Mouse (Mus musculus) limb, embryonic 10.5 days (tissue): Measurements from ENCODE around the gene Morf4l2. TPM values are rescaled to one million over a fixed set of nuclear protein-coding genes. Genes with fewer than 3 reads are reported as not detected.

Experiments
- DNase-seq: peaks from one replicate; pipeline ENCODE4 v3.0.0-alpha.2; 2017; ENCODE audit warnings: low spot score
- H3K27ac ChIP-seq: fragments of 300-500 bp; sonication (generic); 2 replicates; pipeline ENCODE4 v1.5.1; 2016; ENCODE audit warnings: mild to moderate bottlenecking
- H3K27me3 ChIP-seq: fragments of 300-500 bp; sonication (generic); 2 replicates; pipeline ENCODE4 v1.6.1; 2016; ENCODE audit warnings: low read depth, mild to moderate bottlenecking; ENCODE audit not compliant: poor library complexity, severe bottlenecking
- H3K36me3 ChIP-seq: fragments of 300-500 bp; sonication (generic); 2 replicates; pipeline ENCODE4 v1.6.1; 2016; ENCODE audit warnings: mild to moderate bottlenecking, moderate library complexity
- H3K4me1 ChIP-seq: fragments of 300-500 bp; sonication (generic); 2 replicates; pipeline ENCODE4 v1.6.1; 2016
- H3K4me3 ChIP-seq: fragments of 300-500 bp; sonication (generic); 2 replicates; pipeline ENCODE4 v1.5.1; 2016; ENCODE audit warnings: mild to moderate bottlenecking, moderate library complexity
- H3K9me3 ChIP-seq: fragments of 300-500 bp; sonication (generic); replicated peaks from 2 replicates; pipeline ENCODE4 v1.6.1; 2016; ENCODE audit warnings: mild to moderate bottlenecking
- WGBS: fragments of 180-500 bp; shearing (Covaris S2); methylation state at CpG from one replicate; pipeline ENCODE4 v1.1.7; 2016; 5-methylcytosine and 5-hydroxymethylcytosine counted together
- polyA plus RNA-seq: library from polyadenylated mRNA; unstranded; fragments of >200 nt; fragmentation: Nextera tagmentation; extraction: Ambion mirVana; gene quantifications from 2 replicates; pipeline ENCODE4 v1.2.1, GENCODE M21; 2016

Morf4l2 gene
- polyA plus RNA-seq = 552 and 564 TPM in 2 replicates

GRCm38 (mm10) chrX:136743459-136743858, at the start of gene Morf4l2:
Gene Morf4l2, minus strand, starts transcription at chrX:136743690.
- H3K27ac ChIP-seq = peak within 1 kb of the TSS; percentile 88
- peaks cover 30% of the 10 kb centered on the region for H3K27me3 ChIP-seq
- no peaks in the 10 kb centered on the region for H3K9me3 ChIP-seq
- H3K4me3 ChIP-seq = peak within 1 kb of the TSS; percentile 58
- WGBS = 90% methylated on average over 12 of the region's 12 CpGs
- peaks cover 6% of the 10 kb centered on the region for H3K36me3 ChIP-seq
- peaks cover 6% of the 10 kb centered on the region; the same call in 1 of the 2 replicates for H3K4me1 ChIP-seq
- no peak for DNase-seq

- Histone ChIP-seq H3K9me3 (no peaks in the 10 kb centered on the region), H3K4me1 (no peaks in the 10 kb centered on the region), H3K27ac (no peak overlapping the region), H3K4me3 (no peak overlapping the region), H3K36me3 (peaks cover 15% of the 10 kb centered on the region; the same call in 1 of the 2 replicates), H3K27me3 (peaks cover 94% of the 10 kb centered on the region)
- 87% methylated on average over 4 of the region's 4 CpGs for WGBS
- no peak for DNase-seq
Observed at GRCm38 (mm10) chrX:136789446-136789845, 46.0 kb upstream of the Morf4l2 start.

GRCm38 (mm10) chrX:136780041-136780440, 36.6 kb upstream of the Morf4l2 start, which contains the start of gene Glra4:
Gene Glra4, minus strand, starts transcription at chrX:136780141.
- WGBS = 91% methylated on average over 3 of the region's 3 CpGs
- DNase-seq = no peak
- H3K4me1 ChIP-seq = no peaks in the 10 kb centered on the region
- no peaks in the 10 kb centered on the region for H3K9me3 ChIP-seq
- H3K4me3 ChIP-seq = no peak within 1 kb of the TSS
- H3K36me3 ChIP-seq = peaks cover 3% of the 10 kb centered on the region; the same call in 1 of the 2 replicates
- no peak within 1 kb of the TSS for H3K27ac ChIP-seq
- peaks cover 98% of the 10 kb centered on the region for H3K27me3 ChIP-seq

- Histone ChIP-seq H3K4me1 (no peaks in the 10 kb centered on the region), H3K27ac (no peak overlapping the region), H3K4me3 (no peak overlapping the region), H3K36me3 (peaks cover 3% of the 10 kb centered on the region; the same call in 1 of the 2 replicates), H3K27me3 (peaks cover 98% of the 10 kb centered on the region), H3K9me3 (no peaks in the 10 kb centered on the region)
- 65% methylated on average over 2 of the region's 2 CpGs for WGBS
- DNase-seq = no peak
Observed at GRCm38 (mm10) chrX:136779262-136779661, 35.8 kb upstream of the Morf4l2 start.

- H3K4me3 ChIP-seq = no peak overlapping the region
- no peaks in the 10 kb centered on the region for H3K9me3 ChIP-seq
- H3K4me1 ChIP-seq = no peaks in the 10 kb centered on the region
- DNase-seq = no peak
- H3K27me3 ChIP-seq = peaks cover 92% of the 10 kb centered on the region
- 81% methylated on average over 3 of the region's 3 CpGs for WGBS
- no peak overlapping the region for H3K27ac ChIP-seq
- peaks cover 3% of the 10 kb centered on the region; the same call in 1 of the 2 replicates for H3K36me3 ChIP-seq
Observed at GRCm38 (mm10) chrX:136778046-136778445, 34.6 kb upstream of the Morf4l2 start.

GRCm38 (mm10) chrX:136773035-136773434, 29.5 kb upstream of the Morf4l2 start:
- Histone ChIP-seq H3K36me3 (peaks cover 2% of the 10 kb centered on the region; the same call in 1 of the 2 replicates), H3K9me3 (no peaks in the 10 kb centered on the region), H3K27ac (no peak overlapping the region), H3K27me3 (peaks cover 59% of the 10 kb centered on the region), H3K4me3 (no peak overlapping the region), H3K4me1 (no peaks in the 10 kb centered on the region)
- 83% methylated on average over 1 of the region's 1 CpGs for WGBS
- no peak for DNase-seq

- no peaks in the 10 kb centered on the region for H3K9me3 ChIP-seq
- no peaks in the 10 kb centered on the region for H3K4me1 ChIP-seq
- no peak overlapping the region for H3K27ac ChIP-seq
- H3K36me3 ChIP-seq = peaks cover 18% of the 10 kb centered on the region; the same call in 1 of the 2 replicates
- H3K4me3 ChIP-seq = no peak overlapping the region
- 84% methylated on average over 11 of the region's 11 CpGs for WGBS
- no peak for DNase-seq
- H3K27me3 ChIP-seq = peaks cover 62% of the 10 kb centered on the region
Observed at GRCm38 (mm10) chrX:136761103-136762074, 17.9 kb upstream of the Morf4l2 start.

- WGBS = 90% methylated on average over 3 of the region's 3 CpGs
- H3K27me3 ChIP-seq = peaks cover 50% of the 10 kb centered on the region
- H3K4me1 ChIP-seq = no peaks in the 10 kb centered on the region
- H3K4me3 ChIP-seq = no peak overlapping the region
- DNase-seq = no peak
- H3K27ac ChIP-seq = no peak overlapping the region
- no peaks in the 10 kb centered on the region for H3K9me3 ChIP-seq
- H3K36me3 ChIP-seq = 0 out of 2 replicates have a peak, but pooled peaks cover 13% of the 10 kb centered on the region
Observed at GRCm38 (mm10) chrX:136755464-136755863, 12.0 kb upstream of the Morf4l2 start.

GRCm38 (mm10) chrX:136749329-136749728, 5.8 kb upstream of the Morf4l2 start:
- Histone ChIP-seq H3K36me3 (0 out of 2 replicates have a peak, but pooled peaks cover 12% of the 10 kb centered on the region), H3K4me3 (no peak overlapping the region), H3K4me1 (no peaks in the 10 kb centered on the region), H3K27me3 (peaks cover 51% of the 10 kb centered on the region), H3K27ac (no peak overlapping the region), H3K9me3 (no peaks in the 10 kb centered on the region)
- WGBS = 88% methylated on average over 4 of the region's 4 CpGs
- DNase-seq = no peak

- Histone ChIP-seq H3K9me3 (no peaks in the 10 kb centered on the region), H3K36me3 (0 out of 2 replicates have a peak, but pooled peaks cover 9% of the 10 kb centered on the region), H3K4me3 (no peak overlapping the region), H3K27ac (no peak overlapping the region), H3K27me3 (peaks cover 41% of the 10 kb centered on the region), H3K4me1 (no peaks in the 10 kb centered on the region)
- DNase-seq = no peak
- WGBS = 84% methylated on average over 8 of the region's 8 CpGs
Observed at GRCm38 (mm10) chrX:136744663-136745062, 1.2 kb upstream of the Morf4l2 start.

GRCm38 (mm10) chrX:136742661-136743103, 808 bp downstream of the Morf4l2 start:
- H3K27ac ChIP-seq = peak overlapping the region; percentile 88
- peak overlapping the region; percentile 58 for H3K4me3 ChIP-seq
- no peaks in the 10 kb centered on the region for H3K9me3 ChIP-seq
- peaks cover 24% of the 10 kb centered on the region; the same call in 1 of the 2 replicates for H3K27me3 ChIP-seq
- H3K4me1 ChIP-seq = peaks cover 6% of the 10 kb centered on the region; the same call in 1 of the 2 replicates
- peak; percentile 42 for DNase-seq
- H3K36me3 ChIP-seq = peaks cover 13% of the 10 kb centered on the region
- WGBS = 33% methylated on average over 5 of the region's 5 CpGs

- H3K27me3 ChIP-seq = peaks cover 21% of the 10 kb centered on the region; the same call in 1 of the 2 replicates
- no peak for DNase-seq
- H3K4me3 ChIP-seq = peak overlapping the region; percentile 58
- peak overlapping the region; percentile 88 for H3K27ac ChIP-seq
- H3K9me3 ChIP-seq = no peaks in the 10 kb centered on the region
- peaks cover 6% of the 10 kb centered on the region; the same call in 1 of the 2 replicates for H3K4me1 ChIP-seq
- WGBS = 24% methylated on average over 10 of the region's 10 CpGs
- peaks cover 17% of the 10 kb centered on the region for H3K36me3 ChIP-seq
Observed at GRCm38 (mm10) chrX:136742241-136742640, 1.2 kb downstream of the Morf4l2 start.
